In genomic region chr4:138344891-138345545, GRCm38 (mm10) we compare ENCODE assay signal across 10 mouse cellular contexts. TPM values are rescaled to one million over a fixed set of nuclear protein-coding genes. Genes with fewer than 3 reads are reported as not detected.
A peak's percentile ranks its signal among the peaks of the same experiment; 100 is the strongest.
DNase-seq lines count a peak whose midpoint lies in the region; TF ChIP-seq lines count a peak whose summit lies in the region.
"Had no signal": no experiment of that assay in that cellular context is flagged by ENCODE, and none has a peak within 500 bp of the region (broad histone marks: within the 10 kb centered on the region; RNA-seq: fewer than 3 reads in every experiment).

No protein-coding gene starts in this region.

- intact Hi-C loops in heart, adult 2 months (cut with DNase I): loop anchor here (2.0 kb wide), 1 partner anchor 34 kb away; no protein-coding TSS in a partner anchor

- DNase-seq in heart, adult 2 months: peak; percentile 52 to 55
- no peak for DNase-seq in heart, embryonic 10.5 days (ENCODE audit: low spot score)
- peak; percentile 60 for DNase-seq in MEL-GATA-1-ER (ENCODE audit: extremely low read depth, low read depth)
- peak; percentile 21 for DNase-seq in lung, postnatal 14 days
- DNase-seq in ovary, adult 18-20 months (ENCODE audit: low spot score): no peak
- no peak for DNase-seq in spleen, adult 12 weeks (ENCODE audit: low spot score)
- no peak for DNase-seq in spleen, postnatal 14 days (ENCODE audit: low spot score in 2 of 2)
- DNase-seq: liver, postnatal 0 days had no signal

- no peaks in the 10 kb centered on the region for H3K79me2 ChIP-seq in heart, adult 2 months (replicated peaks; ENCODE audit: control insufficient read depth, insufficient read depth, low read length)

- H3K4me1 ChIP-seq in heart, adult 2 months (ENCODE audit: control insufficient read depth, insufficient read depth, low read length): peaks cover 11% of the 10 kb centered on the region
- H3K4me1 ChIP-seq in heart, embryonic 10.5 days: peaks cover 17% of the 10 kb centered on the region
- H3K4me1 ChIP-seq in brown adipose tissue, adult 24 weeks (ENCODE audit: control insufficient read depth, insufficient read depth, insufficient read length, low read length): peaks cover 12% of the 10 kb centered on the region; the same call in 1 of the 2 replicates

- no peak overlapping the region for H3K9ac ChIP-seq in heart, adult 2 months (ENCODE audit: low read depth, low read length)
- H3K9ac ChIP-seq: liver, postnatal 0 days had no signal

- no peak for TF ChIP-seq EP300 in heart, adult 2 months (IDR thresholded peaks at IDR 0.05; ENCODE audit: insufficient read depth, low read depth, low read length)

- H3K27me3 ChIP-seq in heart, adult 2 months (ENCODE audit: control insufficient read depth, insufficient read depth, low read length): no peaks in the 10 kb centered on the region
- H3K27me3 ChIP-seq in heart, embryonic 10.5 days (ENCODE audit: insufficient read depth, poor library complexity, severe bottlenecking): peaks cover 9% of the 10 kb centered on the region; the same call in 1 of the 2 replicates

- whole genome bisulfite sequencing in heart, adult 2 months: 37% methylated on average over 9 of the region's 9 CpGs
- WGBS in heart, embryonic 10.5 days: 78% methylated on average over 9 of the region's 9 CpGs

- TF ChIP-seq POLR2A in heart, adult 2 months (IDR thresholded peaks at IDR 0.05; ENCODE audit: insufficient read depth, low read depth, low read length): no peak

- no peak overlapping the region for H3K4me3 ChIP-seq in heart, adult 2 months
- no peak overlapping the region for H3K4me3 ChIP-seq in heart, embryonic 10.5 days
- H3K4me3 ChIP-seq in brown adipose tissue, adult 24 weeks (ENCODE audit: insufficient read depth, low read depth, low read length): no peak overlapping the region
- H3K4me3 ChIP-seq: hindbrain, embryonic 10.5 days had no signal

- no peaks in the 10 kb centered on the region for H3K9me3 ChIP-seq in heart, embryonic 10.5 days
- H3K9me3 ChIP-seq: hindbrain, embryonic 10.5 days had no signal

- no peak overlapping the region; the same call in 1 of the 2 replicates for H3K27ac ChIP-seq in heart, adult 2 months
- no peak overlapping the region for H3K27ac ChIP-seq in heart, embryonic 10.5 days
- peak overlapping the region; percentile 81 for H3K27ac ChIP-seq in brown adipose tissue, adult 24 weeks (replicated peaks; ENCODE audit: low read depth, low read length)
- H3K27ac ChIP-seq: hindbrain, embryonic 10.5 days had no signal

- peak; percentile 39 for TF ChIP-seq CTCF in heart, adult 2 months (IDR thresholded peaks at IDR 0.05)

- no peaks in the 10 kb centered on the region for H3K36me3 ChIP-seq in heart, adult 2 months (ENCODE audit: control insufficient read depth, insufficient read depth, low read length)
- H3K36me3 ChIP-seq in heart, embryonic 10.5 days: no peaks in the 10 kb centered on the region
- H3K36me3 ChIP-seq: hindbrain, embryonic 10.5 days had no signal

RNA-seq across cellular contexts. Expression of gene Pink1, which starts 18.9 kb away (rescaled TPM):
- 100 to 1,000 TPM; 719 to 844 TPM for total RNA-seq in heart, adult 2 months (2021)
- 423 and 554 TPM in 2 replicates for polyA plus RNA-seq in heart, adult 2 months (2012; rRNA removed)
- polyA plus RNA-seq in heart, embryonic 10.5 days (2016; fragmentation: Nextera tagmentation; extraction: Ambion mirVana): 27.8 and 42.2 TPM in 2 replicates
- 208 and 227 TPM in 2 replicates for polyA plus RNA-seq in brown adipose tissue, adult 24 weeks (2012; ENCODE audit: insufficient read depth, insufficient read length, missing spikeins)

RNA-seq across cellular contexts. Expression of gene Cda, which starts 22.8 kb away (rescaled TPM):
- total RNA-seq in heart, adult 2 months (2021): 1 to 10 TPM; 1.4 TPM
- 1.9 and 3.3 TPM in 2 replicates for polyA plus RNA-seq in heart, adult 2 months (2012; rRNA removed)
- 4.5 and 5.2 TPM in 2 replicates for polyA plus RNA-seq in heart, embryonic 10.5 days (2016; fragmentation: Nextera tagmentation; extraction: Ambion mirVana)
- not detected in 2 replicates for polyA plus RNA-seq in brown adipose tissue, adult 24 weeks (2012; ENCODE audit: insufficient read depth, insufficient read length, missing spikeins)

RNA-seq across cellular contexts. Expression of gene Ddost, which starts 40.5 kb away (rescaled TPM):
- total RNA-seq in heart, adult 2 months (2021): 10 to 100 TPM; 63.2 to 68.9 TPM
- 84.4 and 96.9 TPM in 2 replicates for polyA plus RNA-seq in heart, adult 2 months (2012; rRNA removed)
- polyA plus RNA-seq in heart, embryonic 10.5 days (2016; fragmentation: Nextera tagmentation; extraction: Ambion mirVana): 340 and 349 TPM in 2 replicates
- polyA plus RNA-seq in brown adipose tissue, adult 24 weeks (2012; ENCODE audit: insufficient read depth, insufficient read length, missing spikeins): 39.1 and 40.6 TPM in 2 replicates

RNA-seq across cellular contexts. Expression of gene Fam43b, which starts 51.3 kb away (rescaled TPM):
- not detected for total RNA-seq in heart, adult 2 months (2021)
- polyA plus RNA-seq in heart, adult 2 months (2012; rRNA removed): not detected in 2 replicates
- polyA plus RNA-seq in heart, embryonic 10.5 days (2016; fragmentation: Nextera tagmentation; extraction: Ambion mirVana): 0.16 TPM in 1 of 2 replicates, not detected in the other
- polyA plus RNA-seq in brown adipose tissue, adult 24 weeks (2012; ENCODE audit: insufficient read depth, insufficient read length, missing spikeins): not detected in 2 replicates
- polyA plus RNA-seq: hindbrain, embryonic 10.5 days; liver, postnatal 0 days had no signal

Comparison
In these comparisons a context has a peak if more than half of its experiments do, and no peak if none do; other contexts are left out.
1. DNase-seq: peak in heart, adult 2 months (2 of 2), MEL-GATA-1-ER (single experiment) and lung, postnatal 14 days (single experiment); none in heart, embryonic 10.5 days (single experiment), ovary, adult 18-20 months (single experiment), spleen, adult 12 weeks (single experiment) and spleen, postnatal 14 days (0 of 2).